Mouse (Mus musculus) ovary, postnatal 36 days (tissue): ENCODE measurements around the gene Pcx.

ENCODE experiments used
- DNase-seq: peaks from one replicate; pipeline ENCODE4 v3.0.0; 2022; ENCODE audit warnings: low spot score, mixed read lengths

Gene Pcx

DNA sequence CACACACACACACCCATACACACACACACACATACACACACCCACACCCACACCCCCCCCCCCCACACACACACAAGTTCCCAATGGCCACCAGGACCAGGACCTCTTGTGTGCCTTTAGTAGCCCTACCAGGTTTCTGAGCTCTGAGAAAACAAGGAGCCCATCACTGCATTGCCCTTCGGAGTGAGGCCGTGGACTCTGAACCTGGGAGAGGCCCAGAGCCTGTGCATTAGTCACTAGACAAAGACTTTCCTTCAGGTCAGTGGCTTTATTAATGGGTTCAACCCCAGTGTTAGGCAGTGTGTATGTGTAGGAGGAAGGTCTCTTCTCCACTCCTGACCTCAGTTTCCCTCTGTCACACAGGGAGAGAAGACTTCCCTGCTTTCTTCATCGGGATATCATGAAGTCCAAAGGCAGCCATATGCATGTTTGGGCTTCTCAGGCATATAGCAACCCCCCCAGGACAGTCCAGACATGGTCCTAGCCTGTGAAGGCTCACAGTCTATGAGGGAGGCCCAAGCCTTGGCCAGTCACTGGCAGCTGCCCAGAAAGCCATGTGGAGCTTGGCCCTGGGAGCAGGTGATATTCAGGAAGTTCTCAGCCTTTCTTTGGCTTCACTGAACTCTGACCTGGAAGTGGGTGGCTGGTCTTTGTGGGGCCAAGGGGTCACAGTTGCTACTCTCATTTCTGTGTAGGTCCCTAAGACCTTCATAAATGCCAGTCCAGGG lies 13.6 kb upstream of the Pcx start:
- no peak for DNase-seq

DNA sequence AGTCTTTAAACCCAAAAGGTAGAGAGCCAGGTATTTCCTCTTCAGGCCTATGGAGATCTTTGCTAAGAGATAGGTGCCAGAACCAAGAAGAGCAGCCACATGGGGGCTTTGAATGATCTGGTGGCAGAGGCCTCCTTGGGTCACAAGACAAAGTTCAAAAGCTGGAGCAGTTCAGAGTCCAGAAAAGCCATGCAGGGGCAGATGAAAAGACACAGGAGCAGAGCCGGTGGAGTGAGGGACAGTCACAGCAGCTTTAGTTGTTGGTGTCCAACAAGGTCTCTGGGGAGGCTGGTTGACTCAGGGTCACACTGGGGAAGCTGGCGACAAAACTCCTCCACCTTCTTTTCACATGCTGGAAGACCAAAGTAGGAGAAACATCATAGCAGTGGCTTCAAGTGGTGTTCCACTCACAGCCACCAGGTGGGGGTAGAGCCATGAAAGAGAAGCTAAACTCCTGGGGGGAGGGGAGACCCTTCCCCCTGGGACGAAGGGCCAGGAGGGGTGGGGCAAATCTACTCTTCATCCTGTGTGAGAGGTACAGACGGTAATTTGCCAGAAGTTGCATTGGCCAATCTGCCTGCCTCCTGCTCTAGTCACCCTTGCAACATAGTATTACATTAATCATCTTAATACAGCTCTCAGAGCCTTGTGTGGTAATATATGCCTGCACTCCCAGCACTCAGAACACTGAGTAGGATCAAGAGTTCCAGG lies 12.9 kb upstream of the Pcx start:
- DNase-seq: peak; percentile 73

GRCm38 (mm10) chr19:4498062-4498933 lies 12.0 kb upstream of the Pcx start, which contains the start of gene 2010003K11Rik:
Gene 2010003K11Rik (minus strand): TSS chr19:4498583.
- DNase-seq: peak; percentile 47

- DNase-seq: no peak
These were observed 7.6 kb upstream of the Pcx start for GRCm38 (mm10) chr19:4502701-4503100.

- DNase-seq: no peak
These were observed 5.4 kb upstream of the Pcx start for GRCm38 (mm10) chr19:4504830-4505229.

DNA sequence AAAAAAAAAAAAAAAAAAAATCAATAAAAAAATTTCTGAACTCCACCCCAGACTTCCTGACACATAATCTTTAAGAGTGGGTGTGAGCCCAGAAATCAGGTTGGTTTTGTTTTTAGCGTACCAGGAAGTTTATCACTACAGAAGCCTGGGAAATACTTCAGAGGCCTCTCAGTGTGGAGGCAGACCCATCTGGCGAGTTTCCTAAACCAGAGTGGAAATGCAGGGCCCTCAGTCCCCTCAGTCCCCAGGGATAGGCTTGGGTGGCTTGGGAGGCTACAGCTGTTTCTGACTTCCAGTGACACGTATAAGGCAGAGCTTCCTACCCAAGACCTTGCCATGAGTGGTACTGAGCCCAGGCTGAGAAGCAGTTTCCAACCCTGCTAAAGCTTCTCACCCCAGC lies 2.5 kb upstream of the Pcx start:
- DNase-seq: no peak

DNA sequence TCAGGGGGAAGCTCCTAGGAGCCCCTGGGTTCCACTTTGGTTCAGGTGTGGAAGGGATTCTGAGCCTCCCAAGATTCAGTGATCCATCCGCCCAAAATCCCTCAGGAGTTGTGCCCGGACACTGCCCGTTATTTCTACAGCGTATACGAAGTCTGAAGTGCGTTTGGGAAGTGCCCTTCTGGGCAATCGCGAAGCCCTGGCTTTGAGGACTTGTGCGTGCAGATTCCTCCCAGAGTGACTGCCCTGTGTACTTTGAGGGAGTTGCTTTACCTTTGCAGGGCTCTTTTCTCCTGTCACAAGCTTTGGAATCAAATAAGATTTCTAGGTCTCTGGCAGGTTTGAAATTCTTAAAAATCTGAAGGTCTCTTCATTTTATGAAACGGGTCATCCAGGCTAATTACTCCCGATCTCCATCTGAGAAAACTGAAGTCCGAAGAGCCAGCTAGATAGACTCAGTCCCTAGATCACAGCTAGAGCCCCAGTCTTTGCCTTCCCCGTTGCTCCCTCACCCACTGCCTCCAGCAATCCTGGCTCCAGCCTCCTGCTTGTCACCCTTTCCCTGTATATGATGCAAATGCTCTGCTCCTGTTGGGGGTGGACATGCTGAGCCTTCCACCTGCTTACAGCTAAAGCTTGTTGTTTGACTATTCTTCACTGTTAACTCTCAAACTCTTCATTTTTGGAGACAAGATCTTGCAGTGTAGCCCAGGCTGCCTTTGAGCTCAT lies 1.0 kb downstream of the Pcx start:
- no peak for DNase-seq

DNA sequence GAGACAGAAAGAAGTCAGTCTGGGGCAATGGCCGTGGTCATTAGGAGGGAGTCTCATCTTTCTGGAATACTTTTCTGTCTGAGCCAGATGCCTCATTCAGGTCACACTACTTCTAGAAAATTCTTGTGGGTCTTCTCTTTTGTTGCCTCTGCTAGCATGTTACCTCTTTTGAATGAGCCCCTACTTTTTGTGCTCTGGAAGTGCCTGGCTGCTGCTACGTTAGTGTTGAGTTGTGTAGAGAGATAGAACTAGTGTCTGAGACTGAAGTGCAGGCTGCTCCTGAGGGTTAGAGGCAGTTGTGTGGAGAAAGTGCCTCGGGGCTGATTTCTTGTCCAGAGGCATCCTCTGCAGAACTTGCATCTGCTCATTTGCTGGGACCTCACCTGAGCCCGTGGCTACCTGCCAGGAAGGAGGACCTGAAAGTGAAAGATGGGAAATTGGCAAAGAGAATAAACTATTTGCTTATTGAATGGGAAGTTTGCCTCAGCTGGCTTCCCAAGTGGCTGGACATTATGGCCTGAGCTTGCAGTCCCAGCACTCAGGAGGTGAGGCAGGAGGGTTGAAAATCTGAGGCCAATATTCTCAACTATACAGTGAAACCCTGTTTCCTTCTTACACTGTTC lies 3.1 kb downstream of the Pcx start:
- DNase-seq: no peak

GRCm38 (mm10) chr19:4515746-4516145 lies 5.5 kb downstream of the Pcx start:
- no peak for DNase-seq

DNA sequence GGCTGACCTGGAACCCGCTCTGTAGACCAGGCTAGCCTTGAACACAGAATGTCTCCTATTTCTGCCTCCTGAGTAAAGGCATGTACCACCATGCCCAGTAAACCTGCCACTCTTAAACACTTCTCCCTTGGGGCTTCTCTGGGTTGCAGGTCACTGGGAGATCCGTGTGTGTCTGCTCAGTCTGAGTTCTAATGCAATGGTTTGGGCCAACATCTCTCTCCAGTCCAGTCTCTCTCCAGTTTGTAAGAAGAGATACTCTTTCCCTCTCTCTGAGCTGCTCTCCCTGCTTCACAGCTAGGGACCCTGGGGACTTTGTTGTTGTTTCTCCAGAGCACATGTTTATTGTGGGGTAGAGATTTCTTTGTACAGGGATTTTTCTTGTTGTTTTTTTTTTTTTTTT lies 6.0 kb downstream of the Pcx start:
- DNase-seq: no peak

DNA sequence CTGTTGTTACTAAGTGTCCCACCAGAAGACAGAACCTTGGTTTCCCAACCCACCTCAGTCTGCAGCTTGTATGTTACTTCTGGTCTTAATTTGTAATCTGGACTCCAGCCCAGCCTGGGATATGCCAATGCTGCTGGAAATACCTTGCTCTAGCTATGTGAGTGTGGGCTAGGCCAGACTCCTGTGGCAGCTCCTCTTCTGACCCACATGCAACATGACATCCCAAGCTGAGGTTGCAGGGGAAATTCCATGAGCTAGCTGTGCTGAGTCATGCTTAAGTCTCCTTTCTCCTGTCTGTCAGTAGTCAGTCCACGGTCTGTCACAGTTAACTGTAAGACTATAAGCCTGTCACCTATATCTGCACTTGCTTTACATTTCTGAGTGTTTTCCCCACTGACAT lies 7.2 kb downstream of the Pcx start:
- no peak for DNase-seq

GRCm38 (mm10) chr19:4521426-4522050 lies 11.3 kb downstream of the Pcx start:
- DNase-seq: no peak

DNA sequence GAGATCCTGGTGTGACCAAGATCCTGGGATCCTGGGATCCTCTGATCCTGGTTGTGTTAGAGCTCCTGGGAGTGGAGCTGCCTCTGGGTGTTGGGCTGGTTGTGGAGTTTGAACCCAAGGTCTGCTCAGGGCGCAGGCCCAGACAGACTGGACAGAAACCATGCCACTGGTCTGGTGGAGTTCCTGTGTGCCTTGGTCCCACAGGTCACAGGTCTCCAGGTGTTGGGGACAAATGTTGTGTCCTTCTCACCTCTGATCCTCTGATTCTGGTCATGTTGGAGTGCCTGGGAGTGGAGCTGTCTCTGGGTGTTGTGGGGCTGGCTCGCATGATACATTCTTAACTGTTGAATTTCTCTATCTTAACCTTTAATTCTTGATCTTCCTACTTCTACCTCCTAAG lies 24.4 kb downstream of the Pcx start:
- no peak for DNase-seq

GRCm38 (mm10) chr19:4535922-4536321 lies 25.6 kb downstream of the Pcx start:
- DNase-seq: no peak

- DNase-seq: no peak
These were observed 26.3 kb downstream of the Pcx start for GRCm38 (mm10) chr19:4536606-4537005.

DNA sequence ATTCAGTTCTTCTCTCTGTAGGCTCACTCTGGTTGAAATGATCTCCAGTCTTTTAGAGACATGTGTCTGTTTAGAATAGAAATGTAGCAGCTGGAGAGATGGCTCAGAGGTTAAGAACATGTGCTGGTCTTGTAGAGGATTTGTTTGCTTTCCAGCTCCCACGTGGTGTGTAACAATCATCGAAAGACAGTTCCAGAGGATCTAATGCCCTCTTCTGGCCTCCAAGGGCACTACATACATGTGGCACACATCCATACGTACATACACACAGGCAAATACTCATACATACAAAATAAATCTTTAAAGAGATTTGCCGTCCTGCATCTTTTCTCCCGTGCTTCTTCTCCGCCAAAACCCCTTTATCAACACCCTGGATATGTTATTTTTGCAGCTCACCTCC lies 30.0 kb downstream of the Pcx start:
- no peak for DNase-seq

DNA sequence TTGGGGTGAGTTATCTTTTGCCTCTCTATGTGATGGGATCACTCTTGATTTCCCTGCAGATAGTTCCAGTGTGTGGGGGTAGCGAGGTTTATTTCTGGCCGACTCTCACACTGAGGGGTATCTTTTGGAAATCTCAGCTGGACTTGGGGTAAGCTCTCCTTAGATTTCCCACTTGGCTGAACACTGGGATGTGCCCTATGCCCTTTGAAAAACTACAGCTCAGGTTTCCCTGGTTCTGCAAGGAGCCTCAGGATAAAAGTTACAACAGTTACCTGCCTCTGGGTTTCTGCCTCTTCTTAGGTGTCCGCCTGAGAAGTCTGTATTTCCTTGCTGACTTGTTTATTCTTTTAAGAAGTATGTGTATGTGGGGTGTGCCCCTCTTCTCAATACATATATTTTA lies 30.7 kb downstream of the Pcx start:
- DNase-seq: no peak

DNA sequence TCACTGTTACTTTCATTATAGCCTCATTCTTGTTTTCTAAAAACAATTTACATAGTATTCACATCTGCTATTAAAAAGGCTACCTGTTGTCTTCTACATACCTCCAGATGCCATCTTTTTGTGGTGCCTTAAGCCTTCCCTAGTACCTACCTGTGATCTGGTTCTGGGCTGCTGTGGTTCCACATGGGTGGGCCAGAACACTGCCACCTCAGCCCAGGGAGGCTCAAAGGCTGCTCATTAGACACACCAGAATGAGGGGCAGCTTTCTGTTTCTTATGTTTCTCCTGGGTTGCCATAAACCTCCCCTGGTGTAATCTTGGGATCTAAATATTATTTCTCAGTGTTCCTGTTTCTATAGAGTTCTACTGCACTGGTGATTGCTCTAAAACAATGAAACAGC lies 31.8 kb downstream of the Pcx start:
- no peak for DNase-seq

- no peak for DNase-seq
These were observed 34.8 kb downstream of the Pcx start for GRCm38 (mm10) chr19:4545091-4545490.

GRCm38 (mm10) chr19:4545841-4546240 lies 35.6 kb downstream of the Pcx start:
- DNase-seq: no peak

DNA sequence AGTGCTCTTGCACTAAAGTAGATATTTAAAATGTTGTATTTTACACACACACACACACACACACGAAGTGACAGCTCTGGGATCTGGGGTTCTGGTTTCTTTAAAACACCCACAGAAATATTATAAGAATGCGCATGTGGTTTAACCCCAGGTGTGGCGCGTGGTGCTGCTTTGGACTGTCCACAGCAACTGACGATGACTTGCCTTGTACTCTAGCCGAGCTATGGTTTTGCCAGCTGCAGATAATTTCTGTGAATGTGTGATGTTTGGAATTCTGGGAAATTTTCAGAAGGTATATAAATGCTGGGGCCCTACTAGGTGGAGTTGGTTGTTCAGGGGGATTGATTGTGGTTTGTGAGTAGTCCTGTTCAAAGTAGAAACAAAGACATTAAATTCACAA lies 37.5 kb downstream of the Pcx start:
- no peak for DNase-seq
